Comparison of ENCODE assay signal across 19 mouse cellular contexts in the genomic region with DNA sequence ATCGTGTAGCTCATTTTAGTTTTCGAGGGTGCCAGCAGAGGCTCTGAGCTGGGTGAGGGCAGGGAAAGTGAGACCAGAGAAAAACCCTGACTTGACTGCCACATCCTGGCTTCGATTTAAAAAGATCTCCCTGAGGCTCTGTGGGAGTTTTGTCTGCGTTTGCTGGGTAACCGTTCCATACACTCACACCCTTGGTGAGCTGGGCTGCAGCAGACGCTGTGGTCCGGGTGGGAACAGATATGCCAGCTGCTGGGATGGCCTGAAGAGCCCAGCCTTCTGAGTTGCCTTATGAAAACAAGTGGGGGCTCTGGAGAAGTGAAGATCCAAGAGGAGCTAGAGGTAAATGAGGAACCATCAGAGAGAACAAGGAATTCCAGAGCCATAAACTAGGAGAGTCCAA.
DNase-seq lines count a peak whose midpoint lies in the region; TF ChIP-seq lines count a peak whose summit lies in the region.
"Had no signal": no experiment of that assay in that cellular context is flagged by ENCODE, and none has a peak within 500 bp of the region (broad histone marks: within the 10 kb centered on the region; RNA-seq: fewer than 3 reads in every experiment).

No protein-coding gene starts in this region.

- no peak for TF ChIP-seq CTCF in left cerebral cortex, adult 2 months (IDR thresholded peaks at IDR 0.05)

- peak overlapping the region; percentile 54 for H3K27ac ChIP-seq in left cerebral cortex, adult 2 months
- H3K27ac ChIP-seq: embryonic facial prominence, embryonic 10.5 days; embryonic facial prominence, embryonic 12.5 days; forebrain, embryonic 13.5 days had no signal

- intact Hi-C loops in left cerebral cortex, adult 2 months (cut with DNase I), result no loop called here

- no peak overlapping the region for H3K4me3 ChIP-seq in left cerebral cortex, adult 2 months
- H3K4me3 ChIP-seq: embryonic facial prominence, embryonic 10.5 days; embryonic facial prominence, embryonic 12.5 days; forebrain, embryonic 13.5 days had no signal

- no peak for DNase-seq in left cerebral cortex, adult 2 months (ENCODE audit: extremely low spot score in 1 of 2, low spot score in 2 of 2)
- DNase-seq in left cerebral cortex, adult 8-10 months (ENCODE audit: low spot score in 2 of 2), result no peak
- DNase-seq in right cerebral cortex, adult 18-20 months, result peak; percentile 17
- DNase-seq in right cerebral cortex, postnatal 4 days, result no peak
- peak; percentile 37 for DNase-seq in thymus, postnatal 14 days
- no peak for DNase-seq in thymus, postnatal 4 days
- DNase-seq in induced T-regulatory cell, adult 2 months (ENCODE audit: low read depth), result peak; percentile 12
- DNase-seq: adrenal gland, adult 8-10 months; adrenal gland, postnatal 14 days; adrenal gland, postnatal 36 days; B cell, adult 2 months; cerebellum, adult 11-12 months; cerebellum, adult 2 months; cerebellum, adult 9-10 months; cerebellum, postnatal 10 days; cerebellum, postnatal 25 days had no signal

Comparison
In these comparisons a context has a peak if more than half of its experiments do, and no peak if none do; other contexts are left out.
1. DNase-seq: peak in right cerebral cortex, adult 18-20 months (single experiment), thymus, postnatal 14 days (single experiment) and induced T-regulatory cell, adult 2 months (single experiment); none in left cerebral cortex, adult 2 months (0 of 2), left cerebral cortex, adult 8-10 months (0 of 2), right cerebral cortex, postnatal 4 days (single experiment) and thymus, postnatal 4 days (single experiment).